Mouse (Mus musculus) B cell, adult (primary cell): ENCODE measurements around the gene Lrrc59. TPM values are rescaled to one million over a fixed set of nuclear protein-coding genes. Genes with fewer than 3 reads are reported as not detected.

Experiments used
- total RNA-seq: library from RNA; stranded (reverse); gene quantifications from 4 replicates; pipeline ENCODE4 v1.2.4, GENCODE M21; 2023; ENCODE audit not compliant: inconsistent age

The Lrrc59 gene
- 63.6 to 73.3 TPM (median 67.2 TPM) in 4 replicates for total RNA-seq

GRCm38 (mm10) chr11:94629199-94629883 lies at the start of gene Lrrc59:
Gene Lrrc59 (plus strand): TSS chr11:94629767.

GRCm38 (mm10) chr11:94601321-94602281 lies 28.0 kb upstream of the Lrrc59 start, which contains the start of gene Acsf2:
Gene Acsf2 (minus strand): TSS chr11:94601871.

GRCm38 (mm10) chr11:94653663-94654436 lies 24.3 kb downstream of the Lrrc59 start, which contains the start of the genes Mrpl27 and Eme1:
Gene Mrpl27 (plus strand): TSS chr11:94653767.
Gene Eme1 (minus strand): TSS chr11:94653964.

GRCm38 (mm10) chr11:94676754-94677606 lies 47.4 kb downstream of the Lrrc59 start, which contains the start of gene Xylt2:
Gene Xylt2 (minus strand): TSS chr11:94677515.

Other genes starting within 250 kb of the Lrrc59 start
- 1.2 to 3.4 TPM (median 2.4 TPM) in 4 replicates for gene Abcc3, start 236.8 kb upstream of the Lrrc59 start, total RNA-seq
- not detected in 4 replicates for gene Cacna1g, start 155.6 kb upstream of the Lrrc59 start, total RNA-seq
- gene Spata20, start 143.6 kb upstream of the Lrrc59 start, total RNA-seq = not detected in 4 replicates
- not detected in 4 replicates for gene Epn3, start 129.8 kb upstream of the Lrrc59 start, total RNA-seq
- 0.27 to 0.80 TPM (median 0.61 TPM) in 3 of 4 replicates, not detected in the other for gene Mycbpap, start 108.0 kb upstream of the Lrrc59 start, total RNA-seq
- gene Rsad1, start 80.5 kb upstream of the Lrrc59 start, total RNA-seq = 6.9 to 8.9 TPM (median 7.5 TPM) in 4 replicates
- not detected in 4 replicates for gene Chad, start 64.7 kb upstream of the Lrrc59 start, total RNA-seq
- 70.5 to 83.1 TPM (median 77.5 TPM) in 4 replicates for gene Acsf2, start 27.9 kb upstream of the Lrrc59 start, total RNA-seq
- 17.3 to 27.4 TPM (median 22.4 TPM) in 4 replicates for gene Mrpl27, start 24.0 kb downstream of the Lrrc59 start, total RNA-seq
- gene Eme1, start 24.2 kb downstream of the Lrrc59 start, total RNA-seq = 0.78 to 1.9 TPM (median 1.3 TPM) in 4 replicates
- gene Xylt2, start 47.7 kb downstream of the Lrrc59 start, total RNA-seq = 12.7 to 19.1 TPM (median 16.7 TPM) in 4 replicates
- gene Gm11541, start 74.7 kb downstream of the Lrrc59 start, total RNA-seq = not detected in 4 replicates
- 0.60 TPM in 1 of 4 replicates, not detected in the others for gene Cdc34b, start 112.0 kb downstream of the Lrrc59 start, total RNA-seq
- not detected in 4 replicates for gene Tmem92, start 152.9 kb downstream of the Lrrc59 start, total RNA-seq